Mouse (Mus musculus): ENCODE results near the gene Gmip.

DNA sequence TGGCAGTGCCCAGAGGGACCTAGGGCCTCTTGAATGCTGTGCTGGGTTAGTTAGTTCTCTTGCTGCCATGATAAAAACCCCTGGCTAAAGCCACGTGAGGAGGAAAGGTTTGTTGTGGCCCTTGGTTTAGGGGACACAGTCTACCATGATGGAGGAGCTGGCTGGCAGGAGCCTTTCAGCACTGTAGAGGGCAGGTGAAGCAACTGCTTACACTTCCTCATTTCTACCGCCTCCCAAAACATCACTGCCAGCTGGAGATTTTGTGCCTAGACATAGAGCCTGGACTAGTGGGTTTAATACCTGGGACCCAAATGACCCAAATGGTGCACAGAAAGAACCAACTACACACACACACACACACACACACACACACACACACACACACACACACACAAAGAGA lies 52.8 kb downstream of the Gmip start:
- no peak for TF ChIP-seq CTCF (IDR thresholded peaks at IDR 0.05; ENCODE audit: borderline replicate concordance, extremely low read depth, insufficient read depth, insufficient read length)
- no peak for TF ChIP-seq POLR2A (IDR thresholded peaks at IDR 0.05; ENCODE audit: borderline replicate concordance, extremely low read depth, insufficient read depth, insufficient read length, poor library complexity, severe bottlenecking)
